Mouse (Mus musculus) hindbrain, embryonic 12.5 days (tissue): ENCODE measurements around the gene Samd4. TPM values are rescaled to one million over a fixed set of nuclear protein-coding genes. Genes with fewer than 3 reads are reported as not detected.

Experiments used
- ATAC-seq: fragments of 200-750 bp; cut with Nextera tagmentation; 2 replicates; pipeline ENCODE4 v1.8.0; 2017; ENCODE audit warnings: moderate TSS enrichment; ENCODE audit not compliant: low FRiP score
- H3K27ac ChIP-seq: fragments of 300-500 bp; sonication (generic); 2 replicates; pipeline ENCODE4 v1.5.1; 2016; ENCODE audit warnings: mild to moderate bottlenecking
- H3K27me3 ChIP-seq: fragments of 300-500 bp; sonication (generic); 2 replicates; pipeline ENCODE4 v1.6.1; 2016; ENCODE audit warnings: mild to moderate bottlenecking
- H3K36me3 ChIP-seq: fragments of 300-500 bp; sonication (generic); 2 replicates; pipeline ENCODE4 v1.6.1; 2016; ENCODE audit warnings: mild to moderate bottlenecking
- H3K4me1 ChIP-seq: fragments of 300-500 bp; sonication (generic); 2 replicates; pipeline ENCODE4 v1.6.1; 2016
- H3K4me2 ChIP-seq: fragments of 300-500 bp; sonication (generic); replicated peaks from 2 replicates; pipeline ENCODE4 v1.6.1; 2016; ENCODE audit warnings: mild to moderate bottlenecking
- H3K4me3 ChIP-seq: fragments of 300-500 bp; sonication (generic); 2 replicates; pipeline ENCODE4 v1.5.1; 2016; ENCODE audit warnings: mild to moderate bottlenecking
- H3K9ac ChIP-seq: fragments of 300-500 bp; sonication (generic); 2 replicates; pipeline ENCODE4 v1.6.1; 2016; ENCODE audit warnings: mild to moderate bottlenecking, moderate library complexity
- H3K9me3 ChIP-seq: fragments of 300-500 bp; sonication (generic); replicated peaks from 2 replicates; pipeline ENCODE4 v1.6.1; 2016; ENCODE audit warnings: mild to moderate bottlenecking
- WGBS: fragments of 180-500 bp; shearing (Covaris S2); methylation state at CpG from one replicate; pipeline ENCODE4 v1.1.7; 2016; 5-methylcytosine and 5-hydroxymethylcytosine counted together
- polyA plus RNA-seq: library from polyadenylated mRNA; unstranded; fragments of >200 nt; fragmentation: Nextera tagmentation; extraction: Ambion mirVana; gene quantifications from 2 replicates; pipeline ENCODE4 v1.2.1, GENCODE M21; 2016

Samd4 gene
- polyA plus RNA-seq, 1 experiment from 2014 or later: 7.0 TPM

GRCm38 (mm10) chr14:46962832-46963231, 80.2 kb downstream of the Samd4 start:
- H3K9me3 ChIP-seq: no peaks in the 10 kb centered on the region
- H3K4me2 ChIP-seq: no peak overlapping the region
- H3K27ac ChIP-seq: no peak overlapping the region
- 91% methylated on average over 5 of the region's 5 CpGs for WGBS
- no peaks in the 10 kb centered on the region for H3K36me3 ChIP-seq
- no peaks in the 10 kb centered on the region for H3K27me3 ChIP-seq
- H3K4me1 ChIP-seq: peaks cover 9% of the 10 kb centered on the region
- no peak for ATAC-seq
- H3K4me3 ChIP-seq: no peak overlapping the region
- no peak overlapping the region for H3K9ac ChIP-seq

DNA sequence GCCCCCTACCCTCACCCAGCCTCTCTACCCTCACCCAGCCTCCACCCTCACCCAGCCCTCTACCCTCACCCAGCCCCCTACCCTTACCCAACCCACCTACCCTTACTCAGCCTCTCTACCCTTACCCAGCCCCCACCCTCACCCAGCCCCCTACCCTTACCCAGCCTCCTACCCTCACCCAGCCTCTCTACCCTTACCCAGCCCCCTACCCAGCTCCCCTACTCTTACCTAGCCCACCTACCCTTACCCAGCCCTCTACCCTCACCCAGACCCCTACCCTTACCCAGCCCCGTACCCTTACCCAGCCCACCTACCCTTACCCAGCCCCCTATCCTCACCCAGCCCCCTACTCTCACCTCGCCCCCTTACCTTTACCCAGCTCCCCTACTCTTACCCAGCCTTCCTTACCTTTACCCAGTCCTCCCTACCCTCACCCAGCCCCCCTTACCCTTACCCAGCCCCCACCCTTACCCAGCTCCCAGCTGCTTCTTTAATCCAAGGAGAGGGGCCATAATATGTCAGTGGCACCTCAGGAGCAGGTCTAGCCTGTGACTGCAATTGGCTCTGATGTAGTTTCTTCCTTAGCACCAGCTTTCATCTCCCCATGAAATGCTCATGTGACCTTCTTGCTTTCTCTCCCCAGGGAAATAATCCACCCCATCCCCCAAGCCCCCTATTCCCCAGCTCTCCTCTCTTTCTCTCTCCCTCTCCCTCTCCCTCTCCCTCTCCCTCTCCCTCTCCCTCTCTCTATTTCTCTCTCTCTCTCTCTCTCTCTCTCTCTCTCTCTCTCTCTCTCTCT, 81.6 kb downstream of the Samd4 start:
- Histone ChIP-seq H3K27me3 (no peaks in the 10 kb centered on the region), H3K27ac (no peak overlapping the region), H3K4me3 (no peak overlapping the region), H3K9me3 (no peaks in the 10 kb centered on the region), H3K4me2 (no peak overlapping the region), H3K4me1 (peaks cover 9% of the 10 kb centered on the region), H3K9ac (no peak overlapping the region), H3K36me3 (no peaks in the 10 kb centered on the region)
- ATAC-seq: peak; percentile 48; the same call in 1 of the 2 replicates
- WGBS: 93% methylated on average over 2 of the region's 2 CpGs

DNA sequence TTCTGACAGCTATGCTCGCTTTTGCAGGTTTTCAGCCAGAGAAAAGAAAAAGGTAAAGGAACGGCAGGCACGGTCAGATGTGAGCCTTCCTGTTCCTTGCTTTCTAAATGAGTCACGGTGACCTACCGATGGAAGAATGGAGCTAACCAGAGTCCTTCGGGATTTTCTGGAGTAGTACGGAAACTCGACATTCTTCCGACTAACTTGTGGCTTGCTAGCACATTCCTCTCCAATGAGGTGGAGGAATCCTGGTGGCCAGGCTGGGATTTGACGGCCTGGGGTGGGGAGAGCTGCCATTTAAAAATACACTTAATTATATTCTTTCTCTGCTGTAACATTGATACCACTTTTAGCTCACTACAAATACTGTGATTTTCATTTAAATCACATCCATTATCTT, 83.6 kb downstream of the Samd4 start:
- Histone ChIP-seq H3K36me3 (no peaks in the 10 kb centered on the region), H3K27me3 (no peaks in the 10 kb centered on the region), H3K27ac (no peak overlapping the region), H3K9ac (no peak overlapping the region), H3K9me3 (no peaks in the 10 kb centered on the region), H3K4me2 (no peak overlapping the region), H3K4me3 (no peak overlapping the region), H3K4me1 (peaks cover 9% of the 10 kb centered on the region)
- WGBS: 61% methylated on average over 10 of the region's 10 CpGs
- ATAC-seq: no peak

DNA sequence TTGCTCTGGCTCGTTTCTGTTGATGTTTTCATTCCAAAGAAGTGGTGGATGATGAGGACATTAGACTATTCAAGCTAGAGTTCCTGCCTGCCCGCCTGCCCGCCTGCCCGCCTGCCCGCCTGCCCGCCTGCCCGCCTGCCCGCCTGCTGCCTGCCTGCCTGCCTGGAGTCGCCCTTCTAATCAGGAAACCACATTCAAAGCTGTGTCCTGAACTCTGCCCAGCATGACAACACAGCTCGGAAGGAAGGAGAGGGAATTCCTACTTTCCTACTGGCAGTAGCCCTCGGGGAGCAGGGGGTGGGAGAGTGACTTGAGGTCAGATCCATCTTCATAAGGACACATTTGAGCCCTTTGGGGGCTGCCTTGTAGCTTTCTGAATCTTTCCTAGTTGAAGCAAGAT, 85.4 kb downstream of the Samd4 start:
- H3K4me1 ChIP-seq: peaks cover 9% of the 10 kb centered on the region
- H3K4me3 ChIP-seq: no peak overlapping the region
- no peaks in the 10 kb centered on the region for H3K9me3 ChIP-seq
- H3K4me2 ChIP-seq: no peak overlapping the region
- no peak overlapping the region for H3K27ac ChIP-seq
- ATAC-seq: no peak
- no peak overlapping the region for H3K9ac ChIP-seq
- WGBS: 65% methylated on average over 11 of the region's 11 CpGs
- no peaks in the 10 kb centered on the region for H3K27me3 ChIP-seq
- H3K36me3 ChIP-seq: no peaks in the 10 kb centered on the region

DNA sequence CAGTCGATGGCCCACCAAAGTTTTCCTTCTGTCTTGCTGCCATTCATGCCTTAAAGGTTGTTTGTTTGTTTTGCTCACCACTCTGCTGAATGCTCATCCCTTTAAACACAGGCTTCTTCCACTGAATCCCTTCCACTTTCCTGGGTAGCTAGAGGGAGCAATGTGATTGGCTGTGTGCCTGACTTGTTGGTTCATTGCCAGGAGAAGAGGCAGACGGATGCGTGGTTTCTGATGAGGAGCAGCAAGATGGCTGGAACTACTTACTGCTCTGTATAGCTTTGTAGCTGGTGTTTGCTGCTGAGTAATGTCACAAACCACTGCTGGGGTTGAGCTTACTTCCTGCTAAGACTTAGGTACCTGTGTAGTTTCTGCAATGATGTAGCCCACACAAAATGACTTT, 88.0 kb downstream of the Samd4 start:
- 88% methylated on average over 3 of the region's 3 CpGs for WGBS
- Histone ChIP-seq H3K9ac (no peak overlapping the region), H3K4me2 (no peak overlapping the region), H3K27ac (no peak overlapping the region), H3K27me3 (no peaks in the 10 kb centered on the region), H3K9me3 (no peaks in the 10 kb centered on the region), H3K36me3 (no peaks in the 10 kb centered on the region), H3K4me3 (no peak overlapping the region), H3K4me1 (peaks cover 6% of the 10 kb centered on the region; the same call in 1 of the 2 replicates)
- ATAC-seq: no peak

- Histone ChIP-seq H3K27ac (no peak overlapping the region), H3K4me1 (peaks cover 4% of the 10 kb centered on the region; the same call in 1 of the 2 replicates), H3K4me2 (no peak overlapping the region), H3K9ac (no peak overlapping the region), H3K27me3 (no peaks in the 10 kb centered on the region), H3K4me3 (no peak overlapping the region), H3K36me3 (no peaks in the 10 kb centered on the region), H3K9me3 (no peaks in the 10 kb centered on the region)
- 88% methylated on average over 2 of the region's 2 CpGs for WGBS
- ATAC-seq: no peak
These were observed 89.1 kb downstream of the Samd4 start for GRCm38 (mm10) chr14:46971802-46972201.

DNA sequence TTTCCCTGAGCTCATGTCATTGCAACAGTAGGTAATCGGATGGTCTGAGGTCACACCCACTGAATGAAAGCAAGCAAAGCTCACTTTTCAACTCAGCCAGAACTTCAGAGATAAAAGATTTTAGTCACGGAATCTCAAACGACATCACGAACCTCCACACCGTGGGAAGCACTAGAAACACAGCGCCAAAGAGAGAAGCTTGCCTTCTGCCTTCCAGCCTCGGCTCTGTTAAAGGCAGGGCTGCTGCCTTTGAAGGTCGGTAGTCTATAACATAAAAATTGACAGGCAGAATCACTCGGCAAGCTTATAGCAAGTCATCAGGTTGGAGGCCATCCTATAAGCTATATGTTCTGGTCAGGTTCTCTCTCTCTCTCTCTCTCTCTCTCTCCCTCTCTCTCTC, 92.2 kb downstream of the Samd4 start:
- Histone ChIP-seq H3K27me3 (no peaks in the 10 kb centered on the region), H3K27ac (no peak overlapping the region), H3K9ac (no peak overlapping the region), H3K9me3 (no peaks in the 10 kb centered on the region), H3K36me3 (no peaks in the 10 kb centered on the region), H3K4me1 (peaks cover 4% of the 10 kb centered on the region; the same call in 1 of the 2 replicates), H3K4me2 (no peak overlapping the region), H3K4me3 (no peak overlapping the region)
- ATAC-seq: no peak
- 70% methylated on average over 9 of the region's 9 CpGs for WGBS

GRCm38 (mm10) chr14:46975969-46976368, 93.3 kb downstream of the Samd4 start:
- 89% methylated on average over 4 of the region's 4 CpGs for WGBS
- Histone ChIP-seq H3K27ac (no peak overlapping the region), H3K9me3 (no peaks in the 10 kb centered on the region), H3K36me3 (no peaks in the 10 kb centered on the region), H3K4me3 (no peak overlapping the region), H3K27me3 (no peaks in the 10 kb centered on the region), H3K9ac (no peak overlapping the region), H3K4me2 (no peak overlapping the region), H3K4me1 (peaks cover 4% of the 10 kb centered on the region; the same call in 1 of the 2 replicates)
- ATAC-seq: no peak

- Histone ChIP-seq H3K9me3 (no peaks in the 10 kb centered on the region), H3K27me3 (no peaks in the 10 kb centered on the region), H3K27ac (no peak overlapping the region), H3K9ac (no peak overlapping the region), H3K4me2 (no peak overlapping the region), H3K4me1 (peaks cover 4% of the 10 kb centered on the region; the same call in 1 of the 2 replicates), H3K4me3 (no peak overlapping the region), H3K36me3 (no peaks in the 10 kb centered on the region)
- 87% methylated on average over 11 of the region's 11 CpGs for WGBS
- ATAC-seq: no peak
These were observed 94.1 kb downstream of the Samd4 start for GRCm38 (mm10) chr14:46976712-46977111.

- H3K4me3 ChIP-seq: no peak overlapping the region
- peaks cover 8% of the 10 kb centered on the region; the same call in 1 of the 2 replicates for H3K4me1 ChIP-seq
- H3K4me2 ChIP-seq: no peak overlapping the region
- WGBS: 59% methylated on average over 10 of the region's 10 CpGs
- no peaks in the 10 kb centered on the region for H3K9me3 ChIP-seq
- no peak for ATAC-seq
- no peak overlapping the region for H3K27ac ChIP-seq
- H3K36me3 ChIP-seq: no peaks in the 10 kb centered on the region
- no peak overlapping the region for H3K9ac ChIP-seq
- no peaks in the 10 kb centered on the region for H3K27me3 ChIP-seq
These were observed 95.0 kb downstream of the Samd4 start for GRCm38 (mm10) chr14:46977660-46978059.

- peaks cover 7% of the 10 kb centered on the region; the same call in 1 of the 2 replicates for H3K4me1 ChIP-seq
- H3K9me3 ChIP-seq: no peaks in the 10 kb centered on the region
- H3K4me3 ChIP-seq: no peak overlapping the region
- no peak overlapping the region for H3K27ac ChIP-seq
- H3K9ac ChIP-seq: no peak overlapping the region
- no peaks in the 10 kb centered on the region for H3K27me3 ChIP-seq
- H3K4me2 ChIP-seq: no peak overlapping the region
- H3K36me3 ChIP-seq: no peaks in the 10 kb centered on the region
- 85% methylated on average over 5 of the region's 5 CpGs for WGBS
- ATAC-seq: no peak
These were observed 96.5 kb downstream of the Samd4 start for GRCm38 (mm10) chr14:46979172-46979571.

DNA sequence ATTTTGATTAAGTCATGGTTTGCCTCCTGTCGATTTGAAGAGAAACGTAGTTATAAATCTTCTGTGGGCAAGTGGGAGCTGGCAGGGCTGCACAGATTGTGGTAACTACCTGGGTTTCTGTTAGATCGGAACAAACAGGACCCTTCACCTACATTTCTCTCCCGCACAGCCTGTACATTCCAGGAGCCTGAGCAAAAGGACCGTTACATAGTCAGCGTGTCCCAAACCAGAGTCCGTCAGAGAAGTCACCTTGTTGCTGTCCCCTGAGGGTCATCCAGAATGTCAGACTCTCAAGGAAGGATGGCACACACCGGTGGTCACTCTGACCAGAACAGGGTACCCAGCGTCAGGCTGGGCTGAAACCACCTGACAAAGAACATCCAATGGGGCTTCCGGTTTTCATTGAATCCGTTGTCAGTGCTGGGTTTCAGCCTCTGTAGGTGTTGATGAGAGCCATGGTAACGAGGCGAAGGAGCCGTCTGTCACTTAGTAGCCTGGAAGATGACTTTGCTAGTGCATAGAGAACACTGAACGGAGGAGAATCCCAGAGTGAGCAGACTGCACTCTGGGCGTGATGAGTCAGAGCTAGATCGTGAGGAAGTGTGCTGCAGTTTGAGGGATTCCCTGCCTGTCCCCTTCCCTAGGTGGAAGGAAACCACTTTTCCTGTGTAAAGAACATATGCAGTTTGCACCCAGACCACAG, 98.2 kb downstream of the Samd4 start:
- H3K27me3 ChIP-seq: no peaks in the 10 kb centered on the region
- no peaks in the 10 kb centered on the region for H3K9me3 ChIP-seq
- H3K4me1 ChIP-seq: peaks cover 8% of the 10 kb centered on the region
- H3K9ac ChIP-seq: no peak overlapping the region
- no peaks in the 10 kb centered on the region for H3K36me3 ChIP-seq
- H3K4me2 ChIP-seq: no peak overlapping the region
- no peak for ATAC-seq
- H3K27ac ChIP-seq: no peak overlapping the region
- no peak overlapping the region for H3K4me3 ChIP-seq
- 77% methylated on average over 17 of the region's 17 CpGs for WGBS
